8 mouse cellular contexts compared by ENCODE assay signal in genomic region chr9:65293973-65294715, GRCm38 (mm10). TPM values are rescaled to one million over a fixed set of nuclear protein-coding genes. Genes with fewer than 3 reads are reported as not detected.
A peak's percentile ranks its signal among the peaks of the same experiment; 100 is the strongest.
DNase-seq lines count a peak whose midpoint lies in the region; ATAC-seq and TF ChIP-seq lines count a peak whose summit lies in the region.

Clpx (plus strand) TSS chr9:65294260.

- peak within 1 kb of the TSS; percentile 98 for H3K4me3 ChIP-seq in embryonic facial prominence, embryonic 13.5 days
- peak within 1 kb of the TSS; percentile 97 for H3K4me3 ChIP-seq in kidney, adult 2 months (ENCODE audit: insufficient read depth, low read depth, low read length)
- peak within 1 kb of the TSS; percentile 96 for H3K4me3 ChIP-seq in limb, embryonic 12.5 days (replicated peaks)
- H3K4me3 ChIP-seq in midbrain, embryonic 15.5 days, result peak within 1 kb of the TSS; percentile 85
- H3K4me3 ChIP-seq in spleen, adult 2 months (ENCODE audit: extremely low read depth, insufficient read depth, insufficient read length), result peak within 1 kb of the TSS; percentile 90

- peak within 1 kb of the TSS; percentile 81 for H3K4me2 ChIP-seq in embryonic facial prominence, embryonic 13.5 days
- peak within 1 kb of the TSS; percentile 85 for H3K4me2 ChIP-seq in limb, embryonic 12.5 days
- peak within 1 kb of the TSS; percentile 94 for H3K4me2 ChIP-seq in midbrain, embryonic 15.5 days

- TF ChIP-seq POLR2A in kidney, adult 2 months (IDR thresholded peaks at IDR 0.05; ENCODE audit: low read depth, low read length), result peak; percentile 96
- TF ChIP-seq POLR2A in spleen, adult 2 months (IDR thresholded peaks at IDR 0.05; ENCODE audit: low read depth, low read length), result peak; percentile 59; the same call in 1 of the 2 replicates

- WGBS in embryonic facial prominence, embryonic 13.5 days, result under 1% methylated on average over 71 of the region's 71 CpGs
- under 1% methylated on average over 71 of the region's 71 CpGs for WGBS in kidney, adult 2 months
- WGBS in limb, embryonic 12.5 days, result under 1% methylated on average over 70 of the region's 71 CpGs
- under 1% methylated on average over 69 of the region's 71 CpGs for WGBS in midbrain, embryonic 15.5 days
- WGBS in spleen, adult 2 months, result under 1% methylated on average over 71 of the region's 71 CpGs

- peaks cover 12% of the 10 kb centered on the region for H3K4me1 ChIP-seq in embryonic facial prominence, embryonic 13.5 days
- H3K4me1 ChIP-seq in kidney, adult 2 months (ENCODE audit: control insufficient read depth, insufficient read depth, low read length), result peaks cover 30% of the 10 kb centered on the region
- H3K4me1 ChIP-seq in limb, embryonic 12.5 days (replicated peaks), result peaks cover 17% of the 10 kb centered on the region
- H3K4me1 ChIP-seq in midbrain, embryonic 15.5 days, result peaks cover 26% of the 10 kb centered on the region
- H3K4me1 ChIP-seq in spleen, adult 2 months (ENCODE audit: control insufficient read depth, insufficient read depth, insufficient read length), result no peaks in the 10 kb centered on the region; the same call in none of the 2 replicates

- no peak for TF ChIP-seq CTCF in kidney, adult 2 months (conservative IDR thresholded peaks at IDR 0.05; ENCODE audit: insufficient read depth, insufficient read length, low read depth, low read length)
- no peak for TF ChIP-seq CTCF in spleen, adult 2 months (IDR thresholded peaks at IDR 0.05; ENCODE audit: extremely low read depth, insufficient read depth, insufficient read length, insufficient replicate concordance)

- DNase-seq in 3134 (ENCODE audit: extremely low read depth, insufficient read length, low spot score), result peak; percentile 97
- DNase-seq in adrenal gland, postnatal 36 days, result peak; percentile 99
- DNase-seq in heart, adult 18-20 months, result peak; percentile 99
- DNase-seq in kidney, adult 2 months, result peak; percentile 99
- peak; percentile 94 to 96 for DNase-seq in spleen, adult 2 months (ENCODE audit: low read depth in 1 of 2, low spot score in 2 of 2)

- peaks cover 11% of the 10 kb centered on the region for H3K36me3 ChIP-seq in embryonic facial prominence, embryonic 13.5 days
- H3K36me3 ChIP-seq in kidney, adult 2 months (ENCODE audit: control insufficient read depth, insufficient read depth, low read length), result no peaks in the 10 kb centered on the region; the same call in 1 of the 2 replicates
- H3K36me3 ChIP-seq in limb, embryonic 12.5 days, result peaks cover 16% of the 10 kb centered on the region; the same call in 1 of the 2 replicates
- H3K36me3 ChIP-seq in midbrain, embryonic 15.5 days (replicated peaks), result no peaks in the 10 kb centered on the region; the same call in 1 of the 2 replicates
- H3K36me3 ChIP-seq in spleen, adult 2 months (ENCODE audit: control insufficient read depth, insufficient read depth, low read length), result no peaks in the 10 kb centered on the region

- peak; percentile 92 for ATAC-seq in embryonic facial prominence, embryonic 13.5 days (ENCODE audit: insufficient number of reproducible peaks, insufficient read depth, low FRiP score, low TSS enrichment, low read depth)
- ATAC-seq in limb, embryonic 12.5 days (ENCODE audit: insufficient number of reproducible peaks, insufficient read depth, low FRiP score, low TSS enrichment, low read depth), result peak; percentile 91
- ATAC-seq in midbrain, embryonic 15.5 days (replicated peaks), result peak; percentile 97

- peak within 1 kb of the TSS; percentile 98 for H3K9ac ChIP-seq in embryonic facial prominence, embryonic 13.5 days
- peak within 1 kb of the TSS; percentile 93 for H3K9ac ChIP-seq in limb, embryonic 12.5 days (replicated peaks)
- peak within 1 kb of the TSS; percentile 90 for H3K9ac ChIP-seq in midbrain, embryonic 15.5 days

- H3K27ac ChIP-seq in embryonic facial prominence, embryonic 13.5 days, result peak within 1 kb of the TSS; percentile 96
- peak within 1 kb of the TSS; percentile 97 for H3K27ac ChIP-seq in kidney, adult 2 months (ENCODE audit: insufficient read depth, low read depth, low read length)
- H3K27ac ChIP-seq in limb, embryonic 12.5 days, result peak within 1 kb of the TSS; percentile 88
- H3K27ac ChIP-seq in midbrain, embryonic 15.5 days, result peak within 1 kb of the TSS; percentile 88
- peak within 1 kb of the TSS; percentile 51 for H3K27ac ChIP-seq in spleen, adult 2 months (ENCODE audit: insufficient read depth, low read length)

- no peaks in the 10 kb centered on the region for H3K9me3 ChIP-seq in embryonic facial prominence, embryonic 13.5 days
- no peaks in the 10 kb centered on the region for H3K9me3 ChIP-seq in limb, embryonic 12.5 days
- H3K9me3 ChIP-seq in midbrain, embryonic 15.5 days, result no peaks in the 10 kb centered on the region

- H3K27me3 ChIP-seq in embryonic facial prominence, embryonic 13.5 days, result no peaks in the 10 kb centered on the region
- no peaks in the 10 kb centered on the region for H3K27me3 ChIP-seq in kidney, adult 2 months (replicated peaks; ENCODE audit: control insufficient read depth, insufficient read depth, low read length)
- H3K27me3 ChIP-seq in limb, embryonic 12.5 days, result no peaks in the 10 kb centered on the region
- no peaks in the 10 kb centered on the region for H3K27me3 ChIP-seq in midbrain, embryonic 15.5 days (replicated peaks)
- no peaks in the 10 kb centered on the region for H3K27me3 ChIP-seq in spleen, adult 2 months (ENCODE audit: control insufficient read depth, insufficient read depth, low read length)

RNA-seq across cellular contexts. Expression of gene Clpx, which starts in this region (rescaled TPM):
- 10 to 100 TPM; 65.6 to 75.8 TPM for total RNA-seq in adrenal gland, postnatal 36 days (2021)
- polyA plus RNA-seq in embryonic facial prominence, embryonic 13.5 days (2015; fragmentation: Nextera tagmentation; extraction: Ambion mirVana), result 56.2 TPM in 2 replicates
- total RNA-seq in heart, adult 18-20 months (2021), result 100 to 1,000 TPM; 117 to 125 TPM
- 24.4 and 25.8 TPM in 2 replicates for polyA plus RNA-seq in kidney, adult 2 months (2012; rRNA removed)
- polyA plus RNA-seq in limb, embryonic 12.5 days (2016; fragmentation: Nextera tagmentation; extraction: Ambion mirVana), result 60.0 and 60.8 TPM in 2 replicates
- 40.4 and 42.8 TPM in 2 replicates for polyA plus RNA-seq in midbrain, embryonic 15.5 days (2015; fragmentation: Nextera tagmentation; extraction: Ambion mirVana)
- polyA plus RNA-seq in spleen, adult 2 months (2012; rRNA removed), result 4.0 and 5.0 TPM in 2 replicates

Comparison
In these comparisons a context has a peak if more than half of its experiments do, and no peak if none do; other contexts are left out.
1. Peak in every context shown above with its lines: DNase-seq, ATAC-seq, H3K4me3 ChIP-seq and H3K27ac ChIP-seq.